Mouse (Mus musculus): Measurements from ENCODE around the gene Lrrc31. TPM values are rescaled to one million over a fixed set of nuclear protein-coding genes. Genes with fewer than 3 reads are reported as not detected.

Lrrc31 gene
- polyA plus RNA-seq (2012; rRNA removed), result 5.3 and 10.7 TPM in 2 replicates

DNA sequence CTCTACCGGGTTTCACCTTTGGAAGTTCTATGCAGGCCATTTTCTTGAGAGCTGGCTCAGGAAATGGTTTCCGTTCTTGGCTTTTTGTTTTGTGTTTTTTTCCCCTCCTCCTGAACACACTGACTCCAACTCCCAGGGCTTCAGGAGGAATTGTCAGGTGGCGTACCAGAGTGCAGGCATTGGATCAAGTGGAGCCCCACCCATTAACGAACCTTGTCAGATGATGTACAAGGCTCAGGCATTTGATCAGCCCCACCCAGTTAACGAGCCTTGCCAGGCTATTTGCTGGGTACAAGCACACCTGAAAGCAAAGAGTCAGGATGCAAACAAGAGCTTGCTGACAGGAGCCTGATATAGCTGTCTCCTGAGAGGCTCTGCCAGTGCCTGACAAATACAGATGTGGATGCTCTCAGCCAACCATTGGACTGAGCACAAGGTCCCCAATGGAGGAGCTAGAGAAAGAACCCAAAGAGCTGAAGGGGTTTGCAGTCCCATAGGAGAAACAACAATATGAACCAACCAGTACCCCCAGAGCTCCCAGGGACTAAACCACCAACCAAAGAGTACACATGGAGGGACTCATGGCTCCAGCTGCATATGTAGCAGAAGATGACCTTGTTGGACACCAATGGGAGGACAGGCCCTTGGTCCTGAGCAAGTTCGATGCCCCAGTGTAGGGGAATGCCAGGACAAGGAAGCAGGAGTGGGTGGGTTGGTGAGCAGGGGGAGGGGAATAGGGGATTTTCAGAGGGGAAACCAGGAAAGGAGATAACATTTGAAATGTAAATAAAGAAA is at the start of gene Lrrc31:
Gene Lrrc31, minus strand, starts transcription at position 133 of the 795 bp plus-strand sequence.
- WGBS, result 35% methylated on average over 6 of the region's 6 CpGs
- DNase-seq (ENCODE audit: low read depth, low spot score), result peak; percentile 80

DNA sequence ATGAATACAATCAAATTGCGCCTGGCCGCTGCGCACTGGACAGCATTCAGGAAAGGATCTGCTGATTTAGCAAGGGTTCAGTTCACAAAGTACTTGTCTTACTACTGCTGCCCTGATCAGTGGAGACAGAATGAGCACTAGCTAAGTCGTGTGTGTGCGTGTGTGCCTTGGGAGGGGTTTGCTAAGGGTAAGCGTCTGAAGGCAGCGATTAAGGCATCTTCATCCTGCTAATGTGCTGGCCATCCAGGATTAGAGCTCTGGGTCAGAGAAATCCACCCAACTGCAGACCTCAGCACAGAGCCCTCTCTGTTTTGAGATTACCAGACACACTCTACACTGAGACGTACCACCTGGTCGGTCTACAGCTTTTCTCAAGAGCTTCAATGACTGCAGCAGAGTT is 48.7 kb upstream of the Lrrc31 start:
- WGBS, result 75% methylated on average over 9 of the region's 9 CpGs

DNA sequence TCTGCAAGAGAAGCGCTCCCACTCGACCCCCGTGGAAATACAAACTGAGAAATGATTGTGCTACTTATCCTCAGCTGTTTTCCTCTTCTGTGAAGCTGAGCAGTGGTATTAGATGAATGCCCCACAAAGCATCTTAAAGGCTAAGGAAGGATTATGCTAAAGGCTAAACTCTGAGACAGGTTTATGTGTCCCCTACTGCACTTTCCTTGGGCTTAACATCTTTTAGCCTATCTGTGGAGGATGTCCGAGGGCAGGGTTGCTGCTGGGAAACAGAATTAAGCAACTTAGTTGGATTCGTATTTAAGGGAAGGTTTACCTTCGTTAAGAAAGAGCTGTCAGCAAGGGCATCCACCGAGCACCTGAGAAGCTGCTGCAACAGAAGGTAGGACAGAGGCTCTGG is 46.4 kb upstream of the Lrrc31 start, which contains the start of gene Samd7:
Gene Samd7, plus strand, starts transcription at position 288 of the 400 bp plus-strand sequence.
- WGBS, result 84% methylated on average over 7 of the region's 7 CpGs
- DNase-seq (ENCODE audit: low read depth, low spot score), result no peak

More for the DNA sequence above, 48.7 kb upstream of the Lrrc31 start:
- no peak for DNase-seq (ENCODE audit: low read depth, low spot score)

DNA sequence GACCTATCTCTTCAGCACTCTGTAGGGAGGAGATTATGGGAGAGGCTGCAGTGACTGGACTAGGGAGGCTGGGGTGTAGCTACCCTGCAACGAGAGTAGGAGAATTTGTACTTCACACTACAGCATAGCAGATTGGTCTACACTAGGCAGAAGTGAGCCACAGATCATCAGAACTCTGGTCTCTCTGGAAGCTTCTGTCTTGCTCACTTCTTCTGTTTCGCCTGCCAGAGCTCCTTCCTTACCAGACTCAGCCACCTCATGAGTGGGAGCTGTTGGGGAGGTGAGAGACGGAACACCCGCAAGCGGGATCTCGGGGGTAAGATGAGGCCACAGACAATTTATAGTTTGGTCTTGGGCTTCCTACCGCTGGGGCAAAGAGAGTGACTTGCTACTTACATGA is 43.2 kb upstream of the Lrrc31 start:
- WGBS, result 88% methylated on average over 7 of the region's 7 CpGs
- no peak for DNase-seq (ENCODE audit: low read depth, low spot score)

DNA sequence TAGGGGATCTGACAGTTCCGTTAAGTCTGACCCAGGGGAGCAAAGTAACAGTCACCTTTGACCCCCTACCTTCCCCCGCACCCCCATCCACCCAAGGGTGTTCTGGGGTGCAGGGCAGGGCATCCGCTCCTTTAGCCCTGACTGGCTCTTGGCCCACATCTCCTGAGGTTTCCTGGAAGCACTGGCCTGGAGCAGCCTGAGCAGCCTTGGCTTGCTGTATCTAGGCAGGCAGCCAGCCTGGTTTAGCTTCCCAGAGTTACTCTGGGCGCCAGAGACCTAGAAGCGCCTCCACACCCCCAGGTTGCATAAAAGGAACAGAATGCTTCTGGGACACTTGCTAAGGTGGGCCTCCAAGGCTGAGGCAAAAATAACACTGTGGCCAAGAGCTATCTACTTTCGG is 41.7 kb upstream of the Lrrc31 start:
- DNase-seq (ENCODE audit: low read depth, low spot score), result no peak
- 81% methylated on average over 6 of the region's 6 CpGs for WGBS

DNA sequence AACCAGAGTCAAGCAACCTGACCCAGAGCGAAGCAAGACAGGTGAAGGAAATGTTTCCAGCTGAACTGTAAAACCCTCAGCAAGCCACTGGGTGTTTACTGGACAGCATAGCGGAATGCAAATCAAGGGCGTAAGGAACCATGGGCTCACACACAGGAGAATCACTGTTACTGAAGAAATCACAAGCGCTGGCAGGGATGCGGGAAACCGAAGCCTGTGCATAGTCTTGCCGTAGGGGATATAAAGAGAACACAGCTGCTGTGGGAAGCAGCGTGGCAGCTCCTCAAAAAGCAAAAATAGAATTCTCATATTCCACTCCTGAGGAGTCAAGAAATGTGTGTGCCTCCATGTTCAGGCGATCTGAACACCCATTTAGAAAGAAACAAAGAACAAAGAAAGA is 37.2 kb upstream of the Lrrc31 start:
- no peak for DNase-seq (ENCODE audit: low read depth, low spot score)
- WGBS, result 79% methylated on average over 9 of the region's 9 CpGs

DNA sequence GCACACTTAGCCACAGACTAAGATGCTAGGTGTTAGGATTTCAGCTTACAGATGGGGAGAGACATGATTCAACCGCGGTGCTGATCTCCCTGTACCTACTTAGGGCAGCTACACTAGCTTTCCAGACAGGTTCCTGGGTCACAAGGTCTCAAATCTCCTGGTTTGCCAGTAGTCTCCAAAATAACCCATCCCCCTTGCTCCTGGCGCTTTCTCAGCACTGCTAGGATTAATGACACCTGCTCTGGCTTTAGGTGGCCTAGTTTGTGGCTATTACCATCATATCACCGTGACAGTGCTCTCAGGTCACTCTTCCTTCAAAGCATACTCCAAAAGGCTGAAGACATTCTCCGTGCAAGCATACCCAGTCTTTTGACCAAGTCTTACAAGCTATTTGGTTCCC is 29.4 kb upstream of the Lrrc31 start:
- DNase-seq (ENCODE audit: low read depth, low spot score), result no peak
- WGBS, result 87% methylated on average over 5 of the region's 5 CpGs

DNA sequence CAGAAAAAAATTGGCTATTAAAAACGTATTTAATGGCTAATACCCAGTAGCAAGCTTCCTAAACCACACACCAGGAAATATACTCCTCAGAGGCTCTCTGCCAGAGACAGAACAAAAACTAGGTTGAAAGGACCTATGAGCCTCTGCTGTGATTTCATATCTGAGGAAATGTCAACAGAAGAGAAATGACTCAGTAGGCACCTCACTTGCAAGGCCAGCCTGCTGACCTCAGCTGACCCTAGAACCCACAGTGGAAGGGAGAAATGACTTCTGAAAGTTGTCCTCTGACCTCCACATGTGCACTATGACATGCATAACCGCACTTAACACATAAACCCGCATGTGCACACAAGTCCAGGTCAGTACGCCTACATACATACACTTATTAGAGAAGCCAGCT is 27.6 kb upstream of the Lrrc31 start:
- DNase-seq (ENCODE audit: low read depth, low spot score), result no peak
- 66% methylated on average over 4 of the region's 4 CpGs for WGBS

DNA sequence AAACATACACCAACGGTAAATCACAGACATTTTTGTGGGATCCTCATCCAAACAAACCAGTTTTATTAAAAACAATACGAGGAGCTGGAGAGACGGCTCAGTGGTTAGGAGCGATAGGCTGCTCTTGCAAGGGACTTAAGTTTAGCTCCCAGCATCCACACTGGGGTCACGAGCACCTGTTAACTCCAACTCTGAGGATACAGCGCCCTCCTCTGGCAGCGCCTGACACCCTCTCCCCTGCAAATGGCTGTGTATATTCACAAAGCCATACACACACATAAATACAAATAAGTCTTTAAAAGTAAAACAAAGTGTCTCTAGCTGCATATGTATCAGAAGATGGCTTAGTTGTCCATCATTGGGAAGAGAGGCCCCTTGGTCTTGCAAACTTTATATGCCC is 25.9 kb upstream of the Lrrc31 start:
- DNase-seq (ENCODE audit: low read depth, low spot score), result no peak
- 71% methylated on average over 7 of the region's 7 CpGs for WGBS

DNA sequence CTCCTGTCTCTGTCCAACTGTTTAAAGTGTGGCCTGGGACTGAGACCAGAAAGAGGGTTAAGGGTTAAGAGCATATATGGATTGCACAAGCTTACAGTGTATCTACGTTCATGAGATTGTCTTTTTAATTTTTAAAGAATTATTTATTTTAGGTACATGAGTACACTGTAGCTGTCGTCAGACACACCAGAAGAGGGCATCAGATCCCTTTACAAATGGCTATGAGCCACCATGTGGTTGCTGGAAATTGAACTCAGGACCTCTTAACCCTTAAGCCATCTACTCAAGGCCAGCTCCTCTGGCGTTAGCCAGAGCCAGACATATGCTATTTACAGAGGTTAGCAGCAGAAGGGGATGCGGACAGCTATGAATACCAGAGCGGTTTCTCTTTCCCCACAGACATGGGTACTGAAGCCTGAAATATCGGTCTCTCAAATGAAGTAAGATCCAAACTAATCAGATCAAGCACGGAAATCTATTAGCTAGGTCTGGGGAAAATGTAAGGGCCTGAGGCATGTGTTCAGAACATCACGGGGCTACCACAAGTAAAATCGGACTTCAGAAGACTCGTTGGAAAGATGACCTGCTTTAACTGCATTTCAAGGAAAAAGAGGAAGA is 25.3 kb upstream of the Lrrc31 start:
- 64% methylated on average over 10 of the region's 10 CpGs for WGBS
- DNase-seq (ENCODE audit: low read depth, low spot score), result no peak

DNA sequence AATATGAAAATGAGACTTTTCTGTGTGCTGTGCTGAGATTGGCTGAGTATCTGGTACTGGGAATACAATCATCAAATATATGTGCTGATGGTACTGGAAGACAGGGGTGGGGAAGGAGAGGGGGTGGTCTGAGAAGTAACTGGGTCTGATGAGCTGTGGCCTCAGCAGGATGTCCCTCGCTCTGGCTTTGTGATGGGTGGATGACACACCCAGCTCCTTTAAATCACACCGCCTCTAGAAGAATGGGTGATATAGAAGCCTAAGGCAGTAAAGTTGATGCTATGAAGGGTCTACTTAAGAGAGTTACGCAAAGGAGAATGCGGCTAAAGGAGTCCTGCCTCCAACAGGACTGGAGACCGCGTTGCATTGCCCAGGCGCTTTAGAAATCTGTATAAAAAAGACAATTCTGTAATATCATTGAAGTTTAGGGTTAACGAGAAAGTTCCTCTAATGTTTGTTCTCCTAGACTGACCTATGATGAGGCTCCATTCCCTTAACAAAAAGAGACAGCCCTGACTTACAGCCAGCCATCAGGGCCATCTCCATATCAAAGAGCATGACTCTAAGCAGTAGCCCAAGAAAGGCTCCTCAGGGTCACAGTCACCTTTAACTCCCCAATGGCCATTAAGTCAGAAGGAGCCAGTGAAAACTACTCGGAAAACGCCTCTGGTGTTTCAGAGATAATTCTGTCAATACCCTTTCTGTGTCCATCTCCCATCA is 24.6 kb upstream of the Lrrc31 start:
- DNase-seq (ENCODE audit: low read depth, low spot score), result no peak
- WGBS, result 80% methylated on average over 10 of the region's 10 CpGs

DNA sequence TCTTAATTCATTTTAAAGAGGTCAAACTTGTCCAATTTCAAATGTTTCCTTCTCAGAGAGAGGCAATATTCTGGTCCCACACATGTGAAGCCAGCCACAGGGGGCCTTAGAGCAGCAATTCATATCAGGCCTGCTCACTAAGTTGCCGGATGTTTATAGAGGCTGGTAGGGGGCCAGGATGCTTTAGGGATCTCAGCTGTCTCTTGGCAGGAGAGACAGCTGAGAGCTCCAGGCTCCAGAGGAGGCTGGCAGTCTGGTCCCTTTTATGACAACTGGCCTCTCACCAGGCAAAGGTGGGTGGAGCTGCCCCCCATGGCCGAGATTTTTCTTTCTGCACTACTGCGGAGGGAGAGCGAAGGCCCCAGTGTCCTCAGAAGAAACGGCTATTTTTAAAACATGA is 23.5 kb upstream of the Lrrc31 start:
- no peak for DNase-seq (ENCODE audit: low read depth, low spot score)
- WGBS, result 55% methylated on average over 5 of the region's 5 CpGs

DNA sequence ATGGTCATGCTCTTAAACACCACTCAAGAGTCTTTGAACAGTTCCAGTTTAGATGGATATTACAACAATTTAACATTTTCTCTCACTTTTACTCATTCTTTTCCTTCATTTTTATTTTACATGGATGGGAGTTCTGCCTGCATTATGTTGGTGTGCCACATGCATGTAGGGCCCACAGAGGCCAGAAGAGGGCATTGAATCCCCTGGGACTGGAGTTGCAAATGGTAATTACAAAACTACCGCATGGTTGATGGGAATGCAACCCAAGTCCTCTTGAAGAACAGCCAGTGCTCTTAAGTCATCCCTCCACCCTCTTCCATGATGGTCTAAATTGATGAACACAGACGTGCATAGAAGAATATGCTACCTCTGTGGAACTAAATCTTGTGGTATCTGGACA is 22.8 kb upstream of the Lrrc31 start:
- DNase-seq (ENCODE audit: low read depth, low spot score), result no peak
- WGBS, result 84% methylated on average over 2 of the region's 2 CpGs

DNA sequence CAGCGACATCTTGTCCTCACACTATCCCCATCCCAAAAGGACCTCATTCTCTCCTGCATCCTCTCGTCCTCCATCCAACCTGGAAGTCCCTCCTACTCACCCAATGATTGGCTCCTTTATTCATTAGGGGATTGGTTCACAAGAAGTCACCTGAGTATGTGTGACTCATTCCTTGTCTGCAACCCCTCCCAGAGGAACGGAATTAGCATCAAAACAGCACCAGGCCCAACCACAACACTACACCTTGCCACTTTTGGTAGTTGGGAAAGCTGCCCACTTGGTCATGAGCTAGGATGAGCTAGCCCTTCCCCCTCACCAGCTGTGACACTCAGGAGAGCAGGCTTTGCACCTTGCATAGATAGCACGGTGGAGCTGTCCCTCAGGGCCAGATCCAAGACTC is 22.4 kb upstream of the Lrrc31 start:
- no peak for DNase-seq (ENCODE audit: low read depth, low spot score)
- WGBS, result 86% methylated on average over 4 of the region's 4 CpGs

DNA sequence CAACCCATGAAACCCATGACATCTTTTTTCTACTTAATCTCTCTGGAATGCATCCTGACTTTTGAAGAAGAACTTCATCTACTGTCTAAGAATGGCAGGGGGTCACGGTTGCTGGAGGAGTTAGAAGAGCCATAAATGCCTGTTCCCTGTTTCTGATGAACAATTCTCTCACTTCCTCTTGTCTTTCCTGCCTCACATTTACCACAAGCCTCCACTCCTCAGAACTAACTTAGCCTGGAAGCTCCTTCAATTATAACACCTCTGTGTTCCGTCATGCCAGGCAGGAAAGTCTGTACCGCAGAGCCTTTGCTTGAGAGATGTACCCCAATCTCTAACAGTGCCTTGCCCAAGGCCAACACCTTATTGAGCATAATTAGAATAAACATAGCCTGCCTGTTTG is 19.0 kb upstream of the Lrrc31 start:
- WGBS, result 75% methylated on average over 3 of the region's 3 CpGs
- no peak for DNase-seq (ENCODE audit: low read depth, low spot score)

DNA sequence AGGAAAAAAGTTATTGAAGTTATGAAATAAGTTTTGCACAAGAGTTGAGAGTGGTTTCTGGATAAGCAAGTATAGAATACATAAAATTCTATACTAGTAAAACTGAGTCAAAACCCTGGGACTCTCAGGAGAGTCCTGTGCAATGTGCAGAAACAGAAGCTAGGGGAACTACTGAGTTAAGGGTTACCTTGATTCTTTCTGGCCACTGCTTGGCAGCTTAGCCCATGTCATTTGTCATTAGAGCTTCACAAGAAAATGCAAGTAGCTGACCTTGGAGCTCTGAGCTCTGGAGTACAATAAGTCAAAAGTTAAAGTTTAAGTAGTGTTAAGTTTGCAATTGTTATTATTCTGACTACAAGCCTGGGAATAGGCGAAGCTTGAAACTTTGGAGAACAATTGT is 13.7 kb upstream of the Lrrc31 start:
- no peak for DNase-seq (ENCODE audit: low read depth, low spot score)
- 78% methylated on average over 1 of the region's 1 CpGs for WGBS

DNA sequence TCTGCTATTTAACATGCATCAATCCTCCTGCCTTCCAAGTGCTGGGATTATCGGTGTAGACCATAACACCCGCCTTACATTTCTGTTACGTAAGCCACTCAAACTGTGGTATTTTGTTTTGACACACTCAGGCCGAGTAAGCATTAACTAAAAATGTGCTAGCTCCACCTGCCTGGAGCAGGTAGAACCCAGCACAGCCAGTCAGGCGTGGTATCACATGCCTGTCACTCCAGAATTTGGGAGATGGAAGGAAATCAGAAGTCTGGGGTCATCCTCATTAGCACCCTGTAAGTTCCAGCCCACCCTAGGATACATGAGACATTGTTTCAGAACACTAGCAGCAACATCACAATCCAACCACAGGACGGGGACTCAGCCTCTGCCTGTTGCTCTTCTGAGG is 10.5 kb upstream of the Lrrc31 start:
- 76% methylated on average over 6 of the region's 6 CpGs for WGBS
- DNase-seq (ENCODE audit: low read depth, low spot score), result no peak

DNA sequence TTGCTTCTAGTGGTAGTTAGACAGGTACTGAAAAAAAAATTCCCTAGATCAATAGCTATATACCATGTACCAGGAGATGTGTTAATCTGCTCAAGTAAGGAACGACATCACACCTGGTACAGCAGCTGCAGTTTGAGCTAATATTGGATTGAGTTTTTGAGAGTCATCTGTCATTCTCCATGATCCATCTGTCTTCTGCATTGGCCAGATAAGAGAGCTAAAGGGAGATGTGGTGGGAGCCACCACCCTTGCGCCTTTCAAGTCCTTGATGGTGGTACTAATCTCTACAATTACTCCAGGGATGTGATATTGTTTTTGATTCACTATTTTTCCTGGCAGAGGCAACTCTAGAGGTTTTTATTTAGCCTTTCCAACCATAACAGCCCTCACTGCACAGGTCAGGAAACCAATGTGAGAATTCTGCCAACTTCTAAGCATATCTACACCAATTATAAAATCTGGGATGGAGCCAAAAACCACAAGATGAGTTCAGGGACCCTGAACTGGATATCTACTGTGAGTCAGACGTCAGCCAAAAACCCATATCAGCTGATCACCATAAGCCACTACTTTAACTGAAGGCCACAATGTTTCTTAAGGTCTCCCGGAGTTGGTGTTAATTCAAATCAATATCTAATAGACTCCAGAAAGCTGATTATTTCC is 7.1 kb upstream of the Lrrc31 start:
- no peak for DNase-seq (ENCODE audit: low read depth, low spot score)
- 74% methylated on average over 4 of the region's 4 CpGs for WGBS

DNA sequence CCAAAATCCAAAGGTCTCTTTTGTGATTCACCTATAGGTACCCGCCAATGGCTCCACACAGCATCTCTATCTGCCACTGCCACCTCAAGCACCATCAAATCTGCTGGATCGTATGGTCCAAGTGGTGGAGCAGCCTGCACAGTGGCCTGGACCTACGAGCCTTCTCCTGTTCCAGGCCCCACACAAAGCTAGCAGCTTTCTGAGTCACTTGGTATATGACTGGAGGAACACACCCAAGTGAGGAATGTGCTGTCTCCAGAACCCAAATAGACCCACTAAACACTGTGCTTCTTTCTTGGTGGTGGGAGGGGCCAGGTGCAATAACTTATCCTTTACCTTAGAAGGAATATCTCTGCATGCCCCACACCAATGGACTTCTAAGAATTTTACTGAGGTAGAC is 6.3 kb upstream of the Lrrc31 start:
- no peak for DNase-seq (ENCODE audit: low read depth, low spot score)

DNA sequence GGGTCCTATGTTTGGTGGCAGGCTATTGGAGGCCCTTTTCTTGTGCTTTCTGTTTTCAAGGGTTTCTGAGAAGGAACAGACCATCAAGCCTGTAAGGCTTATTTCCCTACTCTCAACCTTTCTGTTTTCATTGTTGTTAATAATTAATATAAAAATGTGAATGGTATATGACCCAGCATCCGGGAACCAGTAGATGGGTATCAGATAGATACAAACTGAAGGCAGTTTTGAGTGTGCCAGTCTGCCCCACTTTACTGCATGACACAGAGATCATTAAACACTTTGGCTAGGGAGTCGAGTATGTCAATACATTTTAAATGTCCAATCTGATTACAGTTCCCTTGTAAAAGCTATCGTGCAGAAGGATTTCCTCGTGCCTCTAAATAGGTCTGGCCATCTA is 1.8 kb downstream of the Lrrc31 start:
- DNase-seq (ENCODE audit: low read depth, low spot score), result peak; percentile 55
- 14% methylated on average over 4 of the region's 4 CpGs for WGBS

More for the DNA sequence above, 6.3 kb upstream of the Lrrc31 start:
- WGBS, result 52% methylated on average over 3 of the region's 3 CpGs

Data from large intestine, adult 2 months (tissue).